Mouse (Mus musculus): ENCODE results near the gene Arl11. TPM values are rescaled to one million over a fixed set of nuclear protein-coding genes. Genes with fewer than 3 reads are reported as not detected.
A peak's percentile ranks its signal among the peaks of the same experiment; 100 is the strongest.

The Arl11 gene
- polyA plus RNA-seq (2011; ENCODE audit: insufficient read depth, insufficient read length, low read depth, missing spikeins): not detected in 2 replicates

GRCm38 (mm10) chr14:61309593-61309992 is at the start of gene Arl11:
Arl11 (plus strand) TSS chr14:61309753.
- no peak within 1 kb of the TSS for H3K9ac ChIP-seq (ENCODE audit: low read depth, poor library complexity, severe bottlenecking)
- H3K36me3 ChIP-seq (ENCODE audit: control insufficient read depth, insufficient read depth, low read length, poor library complexity, severe bottlenecking): no peaks in the 10 kb centered on the region
- no peak within 1 kb of the TSS for H3K4me3 ChIP-seq (ENCODE audit: low read depth, low read length)
- no peak within 1 kb of the TSS for H3K27ac ChIP-seq (ENCODE audit: insufficient read depth, low read length)
- no peaks in the 10 kb centered on the region for H3K27me3 ChIP-seq (ENCODE audit: control insufficient read depth, insufficient read depth, low read length, poor library complexity, severe bottlenecking)
- no peaks in the 10 kb centered on the region for H3K9me3 ChIP-seq (replicated peaks; ENCODE audit: control insufficient read depth, insufficient read depth, low read length, poor library complexity, severe bottlenecking)
- TF ChIP-seq CTCF (IDR thresholded peaks at IDR 0.05; ENCODE audit: low read depth, low read length) (no peak), POLR2A (IDR thresholded peaks at IDR 0.05; ENCODE audit: insufficient read depth, low read length) (no peak), EP300 (IDR thresholded peaks at IDR 0.05; ENCODE audit: insufficient read depth, low read depth, low read length) (no peak)
- peaks cover 14% of the 10 kb centered on the region for H3K4me1 ChIP-seq (ENCODE audit: control insufficient read depth, insufficient read depth, low read length)

GRCm38 (mm10) chr14:61267908-61268475 is 41.6 kb upstream of the Arl11 start:
- Histone ChIP-seq H3K36me3 (ENCODE audit: control insufficient read depth, insufficient read depth, low read length, poor library complexity, severe bottlenecking) (no peaks in the 10 kb centered on the region), H3K27ac (ENCODE audit: insufficient read depth, low read length) (no peak overlapping the region), H3K9ac (ENCODE audit: low read depth, poor library complexity, severe bottlenecking) (no peak overlapping the region), H3K9me3 (replicated peaks; ENCODE audit: control insufficient read depth, insufficient read depth, low read length, poor library complexity, severe bottlenecking) (peaks cover 5% of the 10 kb centered on the region), H3K27me3 (ENCODE audit: control insufficient read depth, insufficient read depth, low read length, poor library complexity, severe bottlenecking) (no peaks in the 10 kb centered on the region), H3K4me1 (ENCODE audit: control insufficient read depth, insufficient read depth, low read length) (no peaks in the 10 kb centered on the region), H3K4me3 (ENCODE audit: low read depth, low read length) (no peak overlapping the region)
- TF ChIP-seq EP300 (IDR thresholded peaks at IDR 0.05; ENCODE audit: insufficient read depth, low read depth, low read length) (no peak), CTCF (IDR thresholded peaks at IDR 0.05; ENCODE audit: low read depth, low read length) (no peak), POLR2A (IDR thresholded peaks at IDR 0.05; ENCODE audit: insufficient read depth, low read length) (no peak)

GRCm38 (mm10) chr14:61274414-61275198 is 34.9 kb upstream of the Arl11 start:
- H3K27me3 ChIP-seq (ENCODE audit: control insufficient read depth, insufficient read depth, low read length, poor library complexity, severe bottlenecking): no peaks in the 10 kb centered on the region
- no peaks in the 10 kb centered on the region for H3K4me1 ChIP-seq (ENCODE audit: control insufficient read depth, insufficient read depth, low read length)
- peaks cover 5% of the 10 kb centered on the region for H3K9me3 ChIP-seq (replicated peaks; ENCODE audit: control insufficient read depth, insufficient read depth, low read length, poor library complexity, severe bottlenecking)
- TF ChIP-seq EP300 (IDR thresholded peaks at IDR 0.05; ENCODE audit: insufficient read depth, low read depth, low read length) (no peak), POLR2A (IDR thresholded peaks at IDR 0.05; ENCODE audit: insufficient read depth, low read length) (no peak), CTCF (IDR thresholded peaks at IDR 0.05; ENCODE audit: low read depth, low read length) (no peak)
- H3K36me3 ChIP-seq (ENCODE audit: control insufficient read depth, insufficient read depth, low read length, poor library complexity, severe bottlenecking): no peaks in the 10 kb centered on the region
- H3K9ac ChIP-seq (ENCODE audit: low read depth, poor library complexity, severe bottlenecking): no peak overlapping the region
- H3K27ac ChIP-seq (ENCODE audit: insufficient read depth, low read length): no peak overlapping the region
- H3K4me3 ChIP-seq (ENCODE audit: low read depth, low read length): peak overlapping the region; percentile 52

GRCm38 (mm10) chr14:61277285-61277684 is 32.3 kb upstream of the Arl11 start:
- Histone ChIP-seq H3K36me3 (ENCODE audit: control insufficient read depth, insufficient read depth, low read length, poor library complexity, severe bottlenecking) (no peaks in the 10 kb centered on the region), H3K27ac (ENCODE audit: insufficient read depth, low read length) (no peak overlapping the region), H3K4me3 (ENCODE audit: low read depth, low read length) (no peak overlapping the region), H3K27me3 (ENCODE audit: control insufficient read depth, insufficient read depth, low read length, poor library complexity, severe bottlenecking) (no peaks in the 10 kb centered on the region), H3K9ac (ENCODE audit: low read depth, poor library complexity, severe bottlenecking) (no peak overlapping the region), H3K9me3 (replicated peaks; ENCODE audit: control insufficient read depth, insufficient read depth, low read length, poor library complexity, severe bottlenecking) (no peaks in the 10 kb centered on the region), H3K4me1 (ENCODE audit: control insufficient read depth, insufficient read depth, low read length) (no peaks in the 10 kb centered on the region)
- TF ChIP-seq CTCF (IDR thresholded peaks at IDR 0.05; ENCODE audit: low read depth, low read length) (peak; percentile 44), POLR2A (IDR thresholded peaks at IDR 0.05; ENCODE audit: insufficient read depth, low read length) (no peak)

- Histone ChIP-seq H3K9me3 (replicated peaks; ENCODE audit: control insufficient read depth, insufficient read depth, low read length, poor library complexity, severe bottlenecking) (0 out of 2 replicates have a peak, but pooled peaks cover 2% of the 10 kb centered on the region), H3K27me3 (ENCODE audit: control insufficient read depth, insufficient read depth, low read length, poor library complexity, severe bottlenecking) (no peaks in the 10 kb centered on the region), H3K4me3 (ENCODE audit: low read depth, low read length) (no peak overlapping the region), H3K36me3 (ENCODE audit: control insufficient read depth, insufficient read depth, low read length, poor library complexity, severe bottlenecking) (no peaks in the 10 kb centered on the region), H3K9ac (ENCODE audit: low read depth, poor library complexity, severe bottlenecking) (no peak overlapping the region), H3K27ac (ENCODE audit: insufficient read depth, low read length) (no peak overlapping the region), H3K4me1 (ENCODE audit: control insufficient read depth, insufficient read depth, low read length) (no peaks in the 10 kb centered on the region)
- TF ChIP-seq EP300 (IDR thresholded peaks at IDR 0.05; ENCODE audit: insufficient read depth, low read depth, low read length) (no peak), POLR2A (IDR thresholded peaks at IDR 0.05; ENCODE audit: insufficient read depth, low read length) (no peak)
These were observed 30.8 kb upstream of the Arl11 start for GRCm38 (mm10) chr14:61278676-61279300.
